Mouse (Mus musculus) layer of hippocampus, postnatal 14 days (tissue): ENCODE data around the gene Atp5c1. TPM values are rescaled to one million over a fixed set of nuclear protein-coding genes. Genes with fewer than 3 reads are reported as not detected.
A peak's percentile ranks its signal among the peaks of the same experiment; 100 is the strongest.

Experiments
- DNase-seq, 2 experiments: peaks; one replicate each; pipeline ENCODE4 v3.0.0; 2021 to 2022; ENCODE audit warnings: low spot score in 2 of 2, mixed read lengths in 1 of 2
- total RNA-seq, 2 experiments: library from RNA; stranded (reverse); gene quantifications; 2 replicates each; pipeline ENCODE4 v1.2.3; 2021

Atp5c1 gene
- total RNA-seq, 2 experiments from 2014 or later: 304 to 314 TPM

GRCm38 (mm10) chr2:10051996-10052395 is 28.3 kb downstream of the Atp5c1 start:
- no peak for DNase-seq

- peak in 1 of 2 experiments; percentile 65 for DNase-seq
Observed at GRCm38 (mm10) chr2:10050878-10051277, 29.4 kb downstream of the Atp5c1 start.

- no peak for DNase-seq
Observed at GRCm38 (mm10) chr2:10049456-10049855, 30.9 kb downstream of the Atp5c1 start.

- DNase-seq: peak; percentile 91 to 93
Observed at GRCm38 (mm10) chr2:10048461-10048860, 31.8 kb downstream of the Atp5c1 start, which contains the start of gene Taf3. Taf3 (minus strand) TSS chr2:10048596.

- peak in 1 of 2 experiments; percentile 22 for DNase-seq
Observed at GRCm38 (mm10) chr2:10047758-10048436, 32.4 kb downstream of the Atp5c1 start.

- no peak for DNase-seq
Observed at GRCm38 (mm10) chr2:10034976-10035375, 45.3 kb downstream of the Atp5c1 start.

- no peak for DNase-seq
Observed at GRCm38 (mm10) chr2:10033684-10034083, 46.6 kb downstream of the Atp5c1 start.

GRCm38 (mm10) chr2:10029755-10030154 is 50.6 kb downstream of the Atp5c1 start:
- no peak for DNase-seq

GRCm38 (mm10) chr2:10024264-10024663 is 56.0 kb downstream of the Atp5c1 start:
- no peak for DNase-seq

GRCm38 (mm10) chr2:10021296-10021695 is 59.0 kb downstream of the Atp5c1 start:
- DNase-seq: no peak

- DNase-seq: peak in 1 of 2 experiments; percentile 13
Observed at GRCm38 (mm10) chr2:10014951-10015635, 65.2 kb downstream of the Atp5c1 start.

GRCm38 (mm10) chr2:10010263-10010909 is 69.9 kb downstream of the Atp5c1 start:
- DNase-seq: peak in 1 of 2 experiments; percentile 73

GRCm38 (mm10) chr2:10009671-10010254 is 70.5 kb downstream of the Atp5c1 start:
- no peak for DNase-seq

GRCm38 (mm10) chr2:10008593-10008992 is 71.7 kb downstream of the Atp5c1 start:
- DNase-seq: no peak

Other genes with a start within 250 kb of the Atp5c1 start
- gene 4930412O13Rik, start 199.3 kb downstream of the Atp5c1 start, total RNA-seq: not detected
- gene 9230102O04Rik, start 191.0 kb downstream of the Atp5c1 start, total RNA-seq: not detected
- under 1 TPM; 0.44 to 0.79 TPM for gene Gata3, start 190.5 kb downstream of the Atp5c1 start, total RNA-seq
- 10 to 100 TPM; 11.8 to 12.9 TPM for gene Taf3, start 31.9 kb downstream of the Atp5c1 start, total RNA-seq
- gene Kin, start 83 bp upstream of the Atp5c1 start, total RNA-seq: 10 to 100 TPM; 12.3 to 15.3 TPM
- 1 to 10 TPM; 1.1 to 2.3 TPM for gene Itih2, start 50.9 kb upstream of the Atp5c1 start, total RNA-seq
- gene Itih5, start 73.1 kb upstream of the Atp5c1 start, total RNA-seq: 10 to 100 TPM; 17.9 to 21.0 TPM